Mouse (Mus musculus): ENCODE data around the gene B4galnt1.

B4galnt1 gene

GRCm38 (mm10) chr10:127171631-127172200, 6.7 kb downstream of the B4galnt1 start:
- no peak for DNase-seq

GRCm38 (mm10) chr10:127173148-127174065, 8.4 kb downstream of the B4galnt1 start:
- DNase-seq: no peak

GRCm38 (mm10) chr10:127174170-127174569, 9.1 kb downstream of the B4galnt1 start:
- DNase-seq: no peak

- DNase-seq: no peak
Observed at GRCm38 (mm10) chr10:127176228-127176627, 11.2 kb downstream of the B4galnt1 start.

- DNase-seq: no peak
Observed at GRCm38 (mm10) chr10:127176756-127177155, 11.7 kb downstream of the B4galnt1 start.

- DNase-seq: no peak
Observed at GRCm38 (mm10) chr10:127177235-127177634, 12.2 kb downstream of the B4galnt1 start.

GRCm38 (mm10) chr10:127177719-127178118, 12.7 kb downstream of the B4galnt1 start:
- peak in 1 of 2 experiments; percentile 73 for DNase-seq

- no peak for DNase-seq
Observed at GRCm38 (mm10) chr10:127178286-127179027, 13.4 kb downstream of the B4galnt1 start.

- no peak for DNase-seq
Observed at GRCm38 (mm10) chr10:127179871-127180694, 15.1 kb downstream of the B4galnt1 start, which contains the start of gene Slc26a10. Gene Slc26a10, minus strand, starts transcription at chr10:127180645.

GRCm38 (mm10) chr10:127180695-127181047, 15.6 kb downstream of the B4galnt1 start:
- DNase-seq: no peak

- DNase-seq: no peak
Observed at GRCm38 (mm10) chr10:127181566-127181965, 16.5 kb downstream of the B4galnt1 start.

GRCm38 (mm10) chr10:127182624-127183023, 17.6 kb downstream of the B4galnt1 start:
- DNase-seq: no peak

- no peak for DNase-seq
Observed at GRCm38 (mm10) chr10:127183759-127184158, 18.7 kb downstream of the B4galnt1 start.

GRCm38 (mm10) chr10:127185101-127185500, 20.1 kb downstream of the B4galnt1 start:
- no peak for DNase-seq

- no peak for DNase-seq
Observed at GRCm38 (mm10) chr10:127185506-127185905, 20.5 kb downstream of the B4galnt1 start.

GRCm38 (mm10) chr10:127186451-127186850, 21.4 kb downstream of the B4galnt1 start:
- DNase-seq: no peak

GRCm38 (mm10) chr10:127187371-127188078, 22.5 kb downstream of the B4galnt1 start:
- DNase-seq: no peak

- no peak for DNase-seq
Observed at GRCm38 (mm10) chr10:127188079-127188453, 23.0 kb downstream of the B4galnt1 start.

- DNase-seq: no peak
Observed at GRCm38 (mm10) chr10:127188465-127189115, 23.6 kb downstream of the B4galnt1 start.

- DNase-seq: no peak
Observed at GRCm38 (mm10) chr10:127189116-127189650, 24.2 kb downstream of the B4galnt1 start.
